Mouse (Mus musculus) heart, embryonic 10.5 days (tissue): ENCODE measurements around the gene 2310022B05Rik. TPM values are rescaled to one million over a fixed set of nuclear protein-coding genes. Genes with fewer than 3 reads are reported as not detected.
A peak's percentile ranks its signal among the peaks of the same experiment; 100 is the strongest.

Experiments
- DNase-seq: peaks from one replicate; pipeline ENCODE4 v3.0.0-alpha.2; 2017; ENCODE audit warnings: low spot score
- H3K27ac ChIP-seq: fragments of 300-500 bp; sonication (generic); 2 replicates; pipeline ENCODE4 v1.5.1; 2016; ENCODE audit warnings: mild to moderate bottlenecking
- H3K27me3 ChIP-seq: fragments of 300-500 bp; sonication (generic); 2 replicates; pipeline ENCODE4 v1.6.1; 2016; ENCODE audit warnings: mild to moderate bottlenecking; ENCODE audit not compliant: poor library complexity, insufficient read depth, severe bottlenecking
- H3K36me3 ChIP-seq: fragments of 300-500 bp; sonication (generic); 2 replicates; pipeline ENCODE4 v1.6.1; 2016; ENCODE audit warnings: mild to moderate bottlenecking, moderate library complexity
- H3K4me1 ChIP-seq: fragments of 300-500 bp; sonication (generic); 2 replicates; pipeline ENCODE4 v1.6.1; 2016; ENCODE audit warnings: mild to moderate bottlenecking
- H3K4me3 ChIP-seq: fragments of 300-500 bp; sonication (generic); 2 replicates; pipeline ENCODE4 v1.5.1; 2016; ENCODE audit warnings: mild to moderate bottlenecking, moderate library complexity
- H3K9me3 ChIP-seq: fragments of 300-500 bp; sonication (generic); 2 replicates; pipeline ENCODE4 v1.6.1; 2016; ENCODE audit warnings: mild to moderate bottlenecking, moderate library complexity
- WGBS: fragments of 180-500 bp; shearing (Covaris S2); methylation state at CpG from one replicate; pipeline ENCODE4 v1.1.7; 2016; 5-methylcytosine and 5-hydroxymethylcytosine counted together
- polyA plus RNA-seq: library from polyadenylated mRNA; unstranded; fragments of >200 nt; fragmentation: Nextera tagmentation; extraction: Ambion mirVana; gene quantifications from 2 replicates; pipeline ENCODE4 v1.2.1, GENCODE M21; 2016

Gene 2310022B05Rik
- polyA plus RNA-seq = 32.6 and 34.7 TPM in 2 replicates

- H3K4me3 ChIP-seq = peak within 1 kb of the TSS; percentile 93
- peak; percentile 95 for DNase-seq
- peaks cover 45% of the 10 kb centered on the region for H3K4me1 ChIP-seq
- peak within 1 kb of the TSS; percentile 98 for H3K27ac ChIP-seq
- WGBS = 2% methylated on average over 69 of the region's 69 CpGs
- H3K9me3 ChIP-seq = no peaks in the 10 kb centered on the region
- no peaks in the 10 kb centered on the region for H3K27me3 ChIP-seq
- H3K36me3 ChIP-seq = 0 out of 2 replicates have a peak, but pooled peaks cover 3% of the 10 kb centered on the region
These were observed at the start of gene 2310022B05Rik for GRCm38 (mm10) chr8:124663112-124663873. Gene 2310022B05Rik, minus strand, starts transcription at chr8:124663369.

DNA sequence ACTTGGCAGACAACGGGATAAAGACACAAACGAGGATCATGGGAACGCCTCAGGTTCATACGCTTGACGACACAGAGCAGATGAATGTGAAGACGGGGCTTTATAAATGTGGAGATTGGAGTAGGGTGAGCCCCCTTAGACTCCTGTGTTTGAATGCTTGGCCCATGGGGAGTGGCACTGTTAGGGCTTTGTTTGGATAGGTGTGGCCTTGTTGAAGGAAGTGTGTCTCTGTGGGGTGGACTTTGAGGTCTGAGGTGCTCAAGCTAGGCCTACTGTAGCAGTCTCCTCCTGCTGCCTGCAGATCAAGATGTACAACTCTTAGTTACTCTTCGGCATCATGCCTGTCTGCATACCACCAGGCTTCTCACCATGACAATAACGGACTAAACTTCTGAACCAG lies 42.7 kb upstream of the 2310022B05Rik start:
- Histone ChIP-seq H3K27ac (no peak overlapping the region), H3K4me3 (no peak overlapping the region), H3K27me3 (no peaks in the 10 kb centered on the region), H3K4me1 (no peaks in the 10 kb centered on the region), H3K36me3 (peaks cover 60% of the 10 kb centered on the region), H3K9me3 (no peaks in the 10 kb centered on the region)
- no peak for DNase-seq
- 97% methylated on average over 8 of the region's 8 CpGs for WGBS

GRCm38 (mm10) chr8:124704376-124704775 lies 41.2 kb upstream of the 2310022B05Rik start:
- H3K27me3 ChIP-seq = no peaks in the 10 kb centered on the region
- no peaks in the 10 kb centered on the region for H3K4me1 ChIP-seq
- H3K9me3 ChIP-seq = no peaks in the 10 kb centered on the region
- 92% methylated on average over 4 of the region's 4 CpGs for WGBS
- H3K27ac ChIP-seq = no peak overlapping the region
- H3K4me3 ChIP-seq = no peak overlapping the region
- peaks cover 63% of the 10 kb centered on the region for H3K36me3 ChIP-seq
- no peak for DNase-seq

GRCm38 (mm10) chr8:124703526-124703925 lies 40.4 kb upstream of the 2310022B05Rik start:
- Histone ChIP-seq H3K4me1 (no peaks in the 10 kb centered on the region), H3K9me3 (no peaks in the 10 kb centered on the region), H3K27ac (no peak overlapping the region), H3K27me3 (no peaks in the 10 kb centered on the region), H3K36me3 (peaks cover 57% of the 10 kb centered on the region), H3K4me3 (no peak overlapping the region)
- no peak for DNase-seq
- 71% methylated on average over 4 of the region's 4 CpGs for WGBS

GRCm38 (mm10) chr8:124702183-124702582 lies 39.0 kb upstream of the 2310022B05Rik start:
- WGBS = 86% methylated on average over 3 of the region's 3 CpGs
- no peak overlapping the region for H3K4me3 ChIP-seq
- no peaks in the 10 kb centered on the region for H3K27me3 ChIP-seq
- H3K9me3 ChIP-seq = no peaks in the 10 kb centered on the region
- no peak overlapping the region for H3K27ac ChIP-seq
- H3K4me1 ChIP-seq = no peaks in the 10 kb centered on the region
- H3K36me3 ChIP-seq = peaks cover 69% of the 10 kb centered on the region
- DNase-seq = no peak

DNA sequence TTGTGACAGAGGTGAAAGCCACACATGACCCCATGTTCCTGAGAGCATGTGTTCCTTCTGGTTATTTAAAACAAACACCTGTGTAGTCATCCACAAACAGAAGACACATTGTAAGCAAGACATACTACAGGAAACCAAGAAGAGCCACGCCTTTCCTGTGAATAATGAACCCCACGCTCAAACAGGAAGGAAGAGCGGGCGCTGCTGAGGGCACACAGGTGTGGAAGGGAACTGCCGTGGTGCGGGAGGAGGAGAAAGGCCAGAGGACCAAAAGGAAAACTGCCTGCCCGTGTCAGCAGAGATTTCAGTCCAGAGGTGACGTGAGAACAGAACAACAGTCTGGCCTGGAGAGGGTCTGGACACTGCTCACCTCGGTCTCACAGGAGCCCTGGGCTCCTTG lies 37.9 kb upstream of the 2310022B05Rik start:
- Histone ChIP-seq H3K4me1 (no peaks in the 10 kb centered on the region), H3K9me3 (no peaks in the 10 kb centered on the region), H3K27ac (no peak overlapping the region), H3K27me3 (no peaks in the 10 kb centered on the region), H3K4me3 (no peak overlapping the region), H3K36me3 (peaks cover 64% of the 10 kb centered on the region)
- no peak for DNase-seq
- 86% methylated on average over 9 of the region's 9 CpGs for WGBS

DNA sequence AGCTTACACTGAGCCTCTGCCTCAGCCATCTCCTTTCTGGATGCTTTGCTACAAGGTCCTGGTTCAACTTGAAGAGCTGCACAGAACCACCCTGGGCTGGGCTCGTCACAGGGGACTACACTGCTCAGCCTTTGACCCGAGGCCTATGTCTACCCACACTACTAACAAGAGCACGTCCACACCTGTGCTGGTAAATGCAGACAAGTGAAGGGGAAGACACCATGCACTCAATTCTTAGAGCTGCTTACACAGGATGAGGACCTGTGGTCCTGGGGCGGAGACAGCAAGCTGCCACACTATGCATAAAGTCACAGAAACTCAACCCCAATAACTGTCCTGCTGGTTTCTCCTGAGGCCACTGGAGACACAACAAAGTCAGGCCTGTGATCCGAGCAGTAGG lies 37.1 kb upstream of the 2310022B05Rik start:
- H3K9me3 ChIP-seq = no peaks in the 10 kb centered on the region
- no peak overlapping the region for H3K4me3 ChIP-seq
- 91% methylated on average over 5 of the region's 5 CpGs for WGBS
- no peaks in the 10 kb centered on the region for H3K27me3 ChIP-seq
- H3K36me3 ChIP-seq = peaks cover 67% of the 10 kb centered on the region
- no peak overlapping the region for H3K27ac ChIP-seq
- no peak for DNase-seq
- H3K4me1 ChIP-seq = no peaks in the 10 kb centered on the region

DNA sequence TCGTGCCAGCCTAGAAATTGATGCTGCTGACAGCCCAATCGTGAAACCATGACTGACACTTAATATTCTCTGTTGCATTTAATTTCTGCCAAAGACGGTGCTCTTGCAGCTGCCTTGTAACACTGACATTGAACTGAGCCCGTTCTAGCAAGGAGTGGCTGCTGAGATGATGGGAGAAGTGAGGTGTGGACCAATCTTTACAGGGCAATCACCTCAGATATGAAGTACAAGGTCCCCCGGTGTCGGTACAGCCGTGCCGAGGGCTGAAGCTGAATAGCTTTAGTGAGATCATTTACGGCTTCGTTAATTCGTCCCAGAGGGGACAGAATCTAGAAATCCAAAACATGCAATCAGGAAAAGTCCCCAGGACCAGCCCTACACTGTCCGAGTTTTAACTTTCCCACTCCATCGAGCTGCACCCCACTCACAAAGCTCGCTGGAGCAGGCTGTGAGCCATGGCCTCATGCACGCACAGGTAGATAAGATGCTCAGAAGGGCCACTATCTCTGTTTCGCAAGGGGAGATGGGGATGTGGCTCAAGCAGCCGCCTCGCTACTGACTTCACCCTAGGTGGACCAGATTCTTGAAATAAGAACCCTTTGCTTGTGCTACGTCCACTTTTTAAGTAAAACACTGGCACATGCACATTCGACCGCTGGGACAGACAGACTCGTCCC lies 32.4 kb upstream of the 2310022B05Rik start:
- no peak overlapping the region for H3K4me3 ChIP-seq
- DNase-seq = no peak
- H3K36me3 ChIP-seq = peaks cover 67% of the 10 kb centered on the region
- 92% methylated on average over 22 of the region's 22 CpGs for WGBS
- H3K27ac ChIP-seq = no peak overlapping the region
- no peaks in the 10 kb centered on the region for H3K27me3 ChIP-seq
- H3K9me3 ChIP-seq = no peaks in the 10 kb centered on the region
- H3K4me1 ChIP-seq = no peaks in the 10 kb centered on the region

GRCm38 (mm10) chr8:124691706-124692105 lies 28.5 kb upstream of the 2310022B05Rik start:
- Histone ChIP-seq H3K4me3 (no peak overlapping the region), H3K36me3 (peaks cover 58% of the 10 kb centered on the region), H3K9me3 (no peaks in the 10 kb centered on the region), H3K4me1 (no peaks in the 10 kb centered on the region), H3K27me3 (no peaks in the 10 kb centered on the region), H3K27ac (no peak overlapping the region)
- WGBS = 90% methylated on average over 4 of the region's 4 CpGs
- no peak for DNase-seq

DNA sequence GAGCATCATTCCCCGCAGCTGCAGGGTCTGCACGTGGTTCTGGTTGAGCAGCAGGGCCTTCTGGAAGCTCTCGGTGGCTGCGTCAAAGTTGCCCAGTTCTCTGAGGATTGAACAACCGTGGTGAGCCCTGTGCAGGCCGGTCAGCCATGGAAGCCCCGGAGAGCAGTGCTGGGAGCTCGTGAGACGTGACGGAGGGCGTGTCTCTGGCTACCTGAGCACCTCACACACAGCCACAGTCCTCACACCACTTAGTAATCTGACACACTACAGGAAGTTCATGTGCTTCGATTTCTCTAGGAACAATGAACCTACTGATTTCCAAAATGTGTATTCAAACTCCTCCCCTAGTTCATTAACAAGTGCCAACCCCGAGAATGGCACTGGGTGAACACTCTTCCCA lies 25.7 kb upstream of the 2310022B05Rik start:
- Histone ChIP-seq H3K27me3 (no peaks in the 10 kb centered on the region), H3K27ac (no peak overlapping the region), H3K4me3 (no peak overlapping the region), H3K9me3 (no peaks in the 10 kb centered on the region), H3K36me3 (peaks cover 65% of the 10 kb centered on the region), H3K4me1 (no peaks in the 10 kb centered on the region)
- whole genome bisulfite sequencing = 89% methylated on average over 13 of the region's 13 CpGs
- DNase-seq = no peak

DNA sequence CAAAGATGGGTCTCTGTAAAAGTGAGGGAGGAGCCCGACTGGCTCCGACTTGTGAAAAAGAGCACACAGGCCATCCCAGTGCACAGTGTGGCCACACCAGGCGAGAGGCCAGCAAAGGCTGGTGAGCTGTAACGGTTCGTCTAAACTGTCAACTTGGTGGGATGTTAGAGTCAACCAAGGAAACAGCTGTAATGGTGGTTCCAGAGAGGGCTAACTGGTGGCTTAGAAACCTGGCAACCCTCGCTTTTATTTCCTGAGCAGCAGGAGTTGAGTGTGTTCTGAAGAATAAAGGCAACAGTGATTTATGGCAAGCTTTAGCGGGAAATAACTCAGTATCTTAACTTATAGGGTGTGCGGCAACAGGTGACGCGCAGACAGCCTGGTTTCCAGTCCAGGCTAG lies 19.0 kb upstream of the 2310022B05Rik start:
- 92% methylated on average over 10 of the region's 10 CpGs for WGBS
- no peaks in the 10 kb centered on the region for H3K9me3 ChIP-seq
- no peak for DNase-seq
- H3K4me3 ChIP-seq = no peak overlapping the region
- H3K27me3 ChIP-seq = no peaks in the 10 kb centered on the region
- H3K36me3 ChIP-seq = peaks cover 77% of the 10 kb centered on the region
- no peak overlapping the region for H3K27ac ChIP-seq
- peaks cover 5% of the 10 kb centered on the region; the same call in 1 of the 2 replicates for H3K4me1 ChIP-seq

DNA sequence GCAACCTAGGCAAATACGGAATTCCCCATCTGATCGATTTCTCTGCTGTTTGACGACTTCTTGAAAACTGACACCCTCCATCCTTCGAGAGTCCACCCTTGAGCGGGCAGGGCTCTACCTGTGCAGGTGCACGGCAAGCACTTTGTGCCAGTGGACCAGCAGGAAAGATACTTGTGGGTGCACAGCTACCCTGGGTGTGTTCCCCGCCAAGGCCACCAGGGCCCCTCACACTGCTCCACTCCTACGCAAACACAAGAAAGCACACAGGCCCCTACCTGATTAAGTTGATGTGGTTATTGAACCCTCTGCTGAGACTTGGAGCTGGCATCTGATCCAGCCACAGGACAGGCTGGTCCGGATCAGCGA lies 18.6 kb upstream of the 2310022B05Rik start:
- H3K27ac ChIP-seq = no peak overlapping the region
- WGBS = 86% methylated on average over 10 of the region's 10 CpGs
- H3K9me3 ChIP-seq = no peaks in the 10 kb centered on the region
- DNase-seq = no peak
- peaks cover 78% of the 10 kb centered on the region for H3K36me3 ChIP-seq
- no peaks in the 10 kb centered on the region for H3K27me3 ChIP-seq
- no peak overlapping the region for H3K4me3 ChIP-seq
- peaks cover 7% of the 10 kb centered on the region; the same call in 1 of the 2 replicates for H3K4me1 ChIP-seq

DNA sequence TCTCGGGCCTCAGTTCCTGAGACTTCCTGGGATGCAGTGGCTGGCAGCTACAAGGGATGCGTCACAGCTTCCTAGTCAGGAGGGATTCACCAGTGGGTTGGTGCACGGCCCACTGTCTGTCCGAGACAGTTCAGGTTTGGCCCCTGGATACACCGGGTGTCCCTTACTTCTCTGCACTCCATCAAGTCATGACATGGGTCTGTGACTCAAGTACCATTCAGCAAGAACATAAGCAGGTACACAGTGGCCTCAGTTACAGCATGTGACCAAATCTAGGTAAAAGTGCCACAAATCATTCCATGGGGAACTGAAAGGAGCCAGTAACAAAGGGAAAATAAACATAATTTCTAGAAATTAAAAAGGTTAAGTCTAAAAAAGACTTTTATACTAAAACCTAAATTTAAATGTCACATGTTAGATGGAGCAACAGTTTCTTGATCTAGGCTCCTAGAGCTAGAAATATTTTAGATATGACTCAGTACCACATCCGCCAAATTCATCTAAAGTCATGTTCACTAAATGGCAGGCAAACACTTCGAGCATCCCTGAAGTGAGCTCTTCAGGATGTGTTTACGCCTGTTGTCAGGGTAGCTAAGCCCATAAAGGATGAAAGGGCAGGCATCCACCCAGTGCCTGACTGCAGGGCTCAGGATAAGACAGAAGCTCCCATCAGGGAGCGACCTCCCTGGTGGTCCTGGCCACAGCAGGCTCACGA lies 18.1 kb upstream of the 2310022B05Rik start:
- DNase-seq = no peak
- 81% methylated on average over 10 of the region's 10 CpGs for WGBS
- no peaks in the 10 kb centered on the region for H3K9me3 ChIP-seq

More for the DNA sequence above, 18.1 kb upstream of the 2310022B05Rik start:
- Histone ChIP-seq H3K27ac (no peak overlapping the region), H3K4me3 (no peak overlapping the region), H3K4me1 (peaks cover 7% of the 10 kb centered on the region; the same call in 1 of the 2 replicates), H3K36me3 (peaks cover 79% of the 10 kb centered on the region), H3K27me3 (no peaks in the 10 kb centered on the region)
